Mouse (Mus musculus): ENCODE results near the gene Stat2. TPM values are rescaled to one million over a fixed set of nuclear protein-coding genes. Genes with fewer than 3 reads are reported as not detected.
"Not testable (repeated sequence)": the region's sequence is repeated elsewhere in the genome, so short reads cannot be mapped to it uniquely, and the experiment has no call there.

The Stat2 gene
- polyA plus RNA-seq, 1 experiment = 7.5 TPM

DNA sequence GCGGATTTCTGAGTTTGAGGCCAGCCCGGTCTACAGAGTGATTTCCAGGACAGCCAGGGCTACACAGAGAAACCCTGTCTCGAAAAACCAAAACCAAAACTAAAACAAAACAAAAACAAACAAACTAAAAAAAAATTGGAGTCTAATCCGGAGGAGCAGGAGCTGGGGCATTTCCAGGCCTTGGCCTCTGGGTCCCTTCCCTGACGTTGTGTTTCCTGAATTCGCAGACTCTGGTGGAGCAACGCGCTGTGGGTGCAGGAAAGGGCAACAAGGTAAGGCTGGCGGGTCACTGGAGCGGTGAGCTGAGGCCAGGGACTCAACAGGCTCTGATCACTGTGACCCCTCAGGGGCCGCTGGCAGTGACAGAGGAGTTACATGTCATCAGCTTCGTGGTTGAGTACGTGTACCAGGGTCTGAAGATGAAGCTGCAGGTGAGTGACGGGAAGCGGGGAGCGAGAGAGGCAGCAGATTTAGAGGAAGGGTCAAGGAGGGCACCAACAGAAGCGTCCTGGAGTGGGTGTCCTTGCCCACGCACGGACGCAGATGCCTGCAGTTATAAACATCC lies 12.6 kb downstream of the Stat2 start:
- Histone ChIP-seq H3K4me2 (ENCODE audit: low read depth) (no peak overlapping the region), H3ac (ENCODE audit: control insufficient read depth, insufficient read length) (no peak overlapping the region), H3K27me3 (ENCODE audit: control insufficient read depth, insufficient read depth, insufficient read length) (no peaks in the 10 kb centered on the region), H3K79me2 (ENCODE audit: control insufficient read depth, insufficient read depth) (no peaks in the 10 kb centered on the region), H3K4me3 (no peak overlapping the region), H3K36me3 (ENCODE audit: control insufficient read depth, insufficient read depth) (peaks cover 15% of the 10 kb centered on the region)
- TF ChIP-seq TCF3 (IDR thresholded peaks at IDR 0.05; ENCODE audit: insufficient read length, low read depth) = no peak
- no peak for TF ChIP-seq REST (IDR thresholded peaks at IDR 0.05; ENCODE audit: insufficient read depth, insufficient read length)
- no peak for TF ChIP-seq MAX (IDR thresholded peaks at IDR 0.05; ENCODE audit: low read depth)
- no peak for TF ChIP-seq CEBPB (IDR thresholded peaks at IDR 0.05; ENCODE audit: insufficient read depth, poor library complexity, severe bottlenecking)
- no peak for TF ChIP-seq SRF (IDR thresholded peaks at IDR 0.05; ENCODE audit: control insufficient read depth, insufficient read length, low read depth)
- no peak for TF ChIP-seq POLR2A (IDR thresholded peaks at IDR 0.05; ENCODE audit: insufficient read length, low read depth)
- no peak for TF ChIP-seq TCF12 (IDR thresholded peaks at IDR 0.05; ENCODE audit: insufficient read depth, poor library complexity, severe bottlenecking)
- TF ChIP-seq MYOG (IDR thresholded peaks at IDR 0.05; ENCODE audit: control insufficient read depth in 1 of 3, insufficient read depth in 1 of 3, insufficient read length in 2 of 3, low read depth in 2 of 3) = no peak
- no peak for TF ChIP-seq E2F4 (IDR thresholded peaks at IDR 0.05; ENCODE audit: insufficient read depth)
- TF ChIP-seq USF1 (IDR thresholded peaks at IDR 0.05; ENCODE audit: low read depth) = no peak
- no peak for TF ChIP-seq POLR2AphosphoS2 (IDR thresholded peaks at IDR 0.05; ENCODE audit: insufficient read length, low read depth)
- TF ChIP-seq MYOD1 (IDR thresholded peaks at IDR 0.05; ENCODE audit: control insufficient read depth in 1 of 3, insufficient read length in 2 of 3, low read depth in 2 of 3) = no peak

DNA sequence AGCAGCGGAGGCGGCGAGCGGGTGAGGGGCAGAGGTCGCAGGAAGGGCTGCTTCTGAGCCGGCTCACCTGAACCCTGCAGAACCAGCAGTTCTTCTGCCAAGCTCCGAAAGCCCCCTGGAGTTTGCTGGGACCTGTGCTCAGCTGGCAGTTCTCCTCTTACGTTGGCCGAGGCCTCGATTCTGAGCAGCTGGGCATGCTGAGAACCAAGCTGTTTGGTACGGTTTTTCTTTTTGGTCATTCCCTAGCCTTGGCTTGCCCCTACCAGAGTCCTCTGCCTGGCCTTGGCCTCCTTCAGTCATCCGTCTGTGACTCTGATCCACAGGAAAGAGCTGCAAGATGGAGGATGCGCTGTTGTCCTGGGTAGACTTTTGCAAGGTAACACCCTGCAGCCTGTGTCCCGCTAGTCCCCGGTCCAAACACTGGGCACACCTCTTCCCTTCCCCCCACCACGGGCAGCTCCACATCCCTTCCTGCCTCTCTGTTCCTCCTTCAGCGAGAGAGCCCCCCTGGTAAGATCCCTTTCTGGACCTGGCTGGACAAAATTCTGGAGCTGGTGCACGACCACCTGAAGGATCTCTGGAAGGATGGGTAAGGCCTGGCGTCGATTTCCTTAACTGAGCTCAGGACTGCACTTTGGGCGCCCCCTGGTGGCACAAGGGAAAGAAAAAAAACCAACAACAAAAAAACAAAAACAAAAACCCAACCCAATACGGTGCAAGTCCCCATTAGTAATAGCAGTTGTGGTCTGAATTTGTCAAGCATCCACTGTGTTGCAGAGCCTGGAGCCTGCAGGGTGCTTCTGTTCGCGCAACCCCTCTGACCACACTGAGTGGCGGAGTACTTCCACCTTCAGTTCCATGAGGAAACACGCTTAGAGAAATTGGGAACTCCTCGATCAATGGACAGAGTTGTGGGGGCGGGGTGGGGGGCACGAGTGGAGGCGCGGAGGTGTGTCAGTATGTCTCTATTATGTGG lies 13.5 kb downstream of the Stat2 start:
- Histone ChIP-seq H3ac (ENCODE audit: control insufficient read depth, insufficient read length) (no peak overlapping the region), H3K27me3 (ENCODE audit: control insufficient read depth, insufficient read depth, insufficient read length) (no peaks in the 10 kb centered on the region), H3K36me3 (ENCODE audit: control insufficient read depth, insufficient read depth) (peaks cover 13% of the 10 kb centered on the region), H3K4me2 (ENCODE audit: low read depth) (no peak overlapping the region), H3K4me3 (no peak overlapping the region), H3K79me2 (ENCODE audit: control insufficient read depth, insufficient read depth) (no peaks in the 10 kb centered on the region)
- no peak for TF ChIP-seq MYOD1 (IDR thresholded peaks at IDR 0.05; ENCODE audit: control insufficient read depth in 1 of 3, insufficient read length in 2 of 3, low read depth in 2 of 3)
- no peak for TF ChIP-seq MAX (IDR thresholded peaks at IDR 0.05; ENCODE audit: low read depth)
- TF ChIP-seq POLR2A (IDR thresholded peaks at IDR 0.05; ENCODE audit: insufficient read length, low read depth) = no peak

DNA sequence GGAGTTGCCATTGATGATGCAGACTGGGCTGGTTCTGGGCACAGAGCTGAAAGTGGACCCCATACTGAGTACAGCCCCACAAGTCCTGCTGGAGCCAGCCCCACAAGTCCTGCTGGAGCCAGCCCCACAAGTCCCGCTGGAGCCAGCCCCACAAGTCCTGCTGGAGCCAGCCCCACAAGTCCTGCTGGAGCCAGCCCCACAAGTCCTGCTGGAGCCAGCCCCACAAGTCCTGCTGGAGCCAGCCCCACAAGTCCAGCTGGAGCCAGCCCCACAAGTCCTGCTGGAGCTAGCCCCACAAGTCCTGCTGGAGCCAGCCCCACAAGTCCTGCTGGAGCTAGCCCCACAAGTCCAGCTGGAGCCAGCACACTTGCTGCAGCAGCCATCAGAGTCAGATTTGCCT lies 20.2 kb downstream of the Stat2 start:
- H3K4me2 ChIP-seq (ENCODE audit: low read depth); H3K4me3 ChIP-seq; H3K36me3 ChIP-seq (ENCODE audit: control insufficient read depth, insufficient read depth); H3ac ChIP-seq (ENCODE audit: control insufficient read depth, insufficient read length); H3K79me2 ChIP-seq (ENCODE audit: control insufficient read depth, insufficient read depth); H3K27me3 ChIP-seq (ENCODE audit: control insufficient read depth, insufficient read depth, insufficient read length): not testable (repeated sequence)

DNA sequence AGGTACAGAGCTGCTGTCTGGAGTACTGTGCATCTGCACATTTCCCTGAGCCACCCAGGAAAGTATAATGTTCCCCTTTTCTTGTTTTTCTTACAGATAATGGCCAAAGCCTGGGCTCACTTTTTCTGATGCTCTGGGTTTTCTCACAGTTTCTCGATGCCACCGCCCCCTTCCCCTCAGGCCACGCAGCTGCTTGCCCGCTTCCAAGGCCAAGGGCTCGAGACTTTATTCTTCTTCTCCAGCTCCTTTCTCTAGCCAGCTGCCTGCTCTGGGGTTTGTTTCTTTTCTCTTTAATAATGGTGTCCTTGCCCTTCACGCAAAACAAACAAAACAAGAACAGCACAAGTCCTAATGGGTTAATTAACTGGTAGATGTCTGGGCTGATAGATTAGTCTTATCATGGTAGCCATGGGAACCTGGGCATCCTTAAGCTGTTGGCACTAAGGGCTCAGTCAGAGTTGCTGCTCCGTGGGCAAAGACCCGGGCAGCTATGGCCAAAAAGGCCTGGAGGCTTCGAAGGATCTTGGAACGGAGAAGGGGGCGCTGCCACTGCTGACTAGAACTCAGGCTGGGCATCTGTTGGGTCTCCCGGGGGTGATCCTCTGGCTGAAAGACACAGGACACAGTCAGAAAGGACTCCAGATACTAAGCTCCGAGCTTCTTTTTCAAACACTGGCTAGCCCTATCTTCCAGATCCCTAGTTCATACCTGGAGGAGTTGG lies 26.2 kb downstream of the Stat2 start:
- Histone ChIP-seq H3K4me3 (no peak overlapping the region), H3K4me2 (ENCODE audit: low read depth) (no peak overlapping the region), H3K79me2 (ENCODE audit: control insufficient read depth, insufficient read depth) (no peaks in the 10 kb centered on the region), H3ac (ENCODE audit: control insufficient read depth, insufficient read length) (no peak overlapping the region), H3K27me3 (ENCODE audit: control insufficient read depth, insufficient read depth, insufficient read length) (no peaks in the 10 kb centered on the region), H3K36me3 (ENCODE audit: control insufficient read depth, insufficient read depth) (no peaks in the 10 kb centered on the region)
- TF ChIP-seq MYOG (IDR thresholded peaks at IDR 0.05; ENCODE audit: control insufficient read depth in 1 of 3, insufficient read depth in 1 of 3, insufficient read length in 2 of 3, low read depth in 2 of 3) (no peak), TCF12 (IDR thresholded peaks at IDR 0.05; ENCODE audit: insufficient read depth, poor library complexity, severe bottlenecking) (no peak), SRF (IDR thresholded peaks at IDR 0.05; ENCODE audit: control insufficient read depth, insufficient read length, low read depth) (no peak), USF1 (IDR thresholded peaks at IDR 0.05; ENCODE audit: low read depth) (no peak), REST (IDR thresholded peaks at IDR 0.05; ENCODE audit: insufficient read depth, insufficient read length) (no peak), MYOD1 (IDR thresholded peaks at IDR 0.05; ENCODE audit: control insufficient read depth in 1 of 3, insufficient read length in 2 of 3, low read depth in 2 of 3) (no peak), MAX (IDR thresholded peaks at IDR 0.05; ENCODE audit: low read depth) (no peak)

DNA sequence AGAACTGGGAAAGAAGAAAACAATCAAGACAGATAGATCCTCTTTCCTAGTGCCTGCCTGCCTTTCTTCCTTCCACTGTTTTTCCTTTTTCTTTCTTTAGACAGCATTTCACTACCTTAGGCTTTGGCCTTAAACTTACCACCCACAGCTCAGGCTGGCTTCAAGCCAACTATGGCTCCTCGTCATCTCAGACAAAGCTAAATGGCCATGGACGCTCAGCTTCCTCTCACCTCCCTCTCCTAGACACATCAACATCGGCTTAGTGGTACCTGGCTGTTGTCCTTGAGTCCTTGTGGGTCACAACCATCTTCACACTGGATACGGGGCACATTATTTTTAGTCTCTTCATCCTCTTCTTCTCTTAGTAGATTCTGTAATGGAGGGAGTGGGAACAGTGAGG lies 26.9 kb downstream of the Stat2 start:
- TF ChIP-seq SRF (IDR thresholded peaks at IDR 0.05; ENCODE audit: control insufficient read depth, insufficient read length, low read depth) (no peak), MYOD1 (IDR thresholded peaks at IDR 0.05; ENCODE audit: control insufficient read depth in 1 of 3, insufficient read length in 2 of 3, low read depth in 2 of 3) (no peak), TCF12 (IDR thresholded peaks at IDR 0.05; ENCODE audit: insufficient read depth, poor library complexity, severe bottlenecking) (no peak), MAX (IDR thresholded peaks at IDR 0.05; ENCODE audit: low read depth) (no peak), REST (IDR thresholded peaks at IDR 0.05; ENCODE audit: insufficient read depth, insufficient read length) (no peak), POLR2A (IDR thresholded peaks at IDR 0.05; ENCODE audit: insufficient read length, low read depth) (no peak), E2F4 (IDR thresholded peaks at IDR 0.05; ENCODE audit: insufficient read depth) (no peak), POLR2AphosphoS2 (IDR thresholded peaks at IDR 0.05; ENCODE audit: insufficient read length, low read depth) (no peak), CEBPB (IDR thresholded peaks at IDR 0.05; ENCODE audit: insufficient read depth, poor library complexity, severe bottlenecking) (no peak), USF1 (IDR thresholded peaks at IDR 0.05; ENCODE audit: low read depth) (no peak), TCF3 (IDR thresholded peaks at IDR 0.05; ENCODE audit: insufficient read length, low read depth) (no peak), MYOG (IDR thresholded peaks at IDR 0.05; ENCODE audit: control insufficient read depth in 1 of 3, insufficient read depth in 1 of 3, insufficient read length in 2 of 3, low read depth in 2 of 3) (no peak)
- Histone ChIP-seq H3K79me2 (ENCODE audit: control insufficient read depth, insufficient read depth) (no peaks in the 10 kb centered on the region), H3K4me3 (no peak overlapping the region), H3K4me2 (ENCODE audit: low read depth) (no peak overlapping the region), H3ac (ENCODE audit: control insufficient read depth, insufficient read length) (no peak overlapping the region), H3K36me3 (ENCODE audit: control insufficient read depth, insufficient read depth) (no peaks in the 10 kb centered on the region), H3K27me3 (ENCODE audit: control insufficient read depth, insufficient read depth, insufficient read length) (no peaks in the 10 kb centered on the region)

Data from myocyte (in vitro differentiated cells).